Mouse (Mus musculus): ENCODE measurements around the gene P2ry12. TPM values are rescaled to one million over a fixed set of nuclear protein-coding genes. Genes with fewer than 3 reads are reported as not detected.

Gene P2ry12
- 3.9 and 4.0 TPM in 2 replicates for total RNA-seq (2021)
- long read RNA-seq, experiment 1, partial matches to known transcripts, result 0 of 6 reads
- long read RNA-seq, experiment 1, other reads (novel, unspliced or antisense), result 1 of 6 reads
- long read RNA-seq, experiment 2, partial matches to known transcripts, result 0 of 6 reads
- long read RNA-seq, experiment 2, other reads (novel, unspliced or antisense), result 1 of 6 reads

DNA sequence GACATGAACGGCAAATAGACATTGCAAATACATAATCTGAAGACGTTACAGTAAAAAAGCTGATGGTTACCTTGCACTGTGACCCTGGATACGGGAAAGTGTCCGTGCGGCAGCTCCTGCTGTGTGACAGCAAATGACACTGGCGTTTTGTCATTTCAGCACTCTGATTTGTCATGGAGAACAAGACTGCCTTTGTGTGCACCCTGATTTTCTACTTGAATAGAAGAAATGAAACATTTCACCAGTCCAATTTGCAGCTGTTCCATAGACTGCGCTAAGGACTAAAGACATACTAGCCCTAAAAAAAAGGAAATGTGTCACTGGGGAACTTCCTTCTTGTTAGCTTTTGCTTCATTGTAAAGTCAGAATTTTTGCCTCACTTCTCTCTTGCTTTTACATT, at the start of gene P2ry12:
Gene P2ry12 (minus strand): TSS at position 168 of the 400 bp plus-strand sequence.
- no peak for DNase-seq

DNA sequence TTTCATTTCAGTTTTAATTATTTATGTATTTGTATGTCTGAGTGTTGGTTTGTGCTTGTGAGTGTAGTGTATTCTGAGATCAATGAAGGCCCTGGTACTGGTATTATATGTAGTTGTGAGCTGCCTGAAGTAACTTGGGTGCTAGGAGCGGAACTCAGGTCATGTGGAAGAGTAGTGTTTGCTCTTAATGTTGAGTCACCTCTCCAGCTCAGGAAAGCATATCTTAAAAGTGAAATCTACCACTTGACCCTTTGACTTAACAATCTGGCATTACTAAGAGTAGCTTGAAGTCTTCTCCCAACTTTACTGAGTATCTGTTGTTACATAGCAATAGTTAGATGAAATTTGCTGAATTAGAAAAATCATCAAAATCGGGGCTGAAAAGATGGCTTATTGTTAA, 42.8 kb upstream of the P2ry12 start:
- DNase-seq, result no peak

DNA sequence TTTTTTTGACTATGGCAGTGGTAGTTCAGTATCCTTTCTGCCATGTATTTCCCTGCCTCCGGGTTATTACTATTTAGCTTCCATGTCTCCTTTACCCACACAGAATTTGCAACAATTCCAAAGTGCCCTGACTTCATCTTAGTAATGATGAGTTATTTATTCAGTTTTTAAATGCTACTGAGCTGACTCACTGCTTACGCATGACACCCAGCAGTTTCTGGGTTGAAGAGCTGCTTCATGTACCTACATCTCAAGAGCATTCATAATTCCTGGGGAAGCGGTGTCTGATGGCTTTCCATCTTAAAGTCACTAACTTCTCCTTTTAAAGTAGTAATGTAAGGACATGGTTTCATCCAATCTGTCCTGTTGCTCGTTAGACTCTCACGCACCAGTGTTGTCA, 42.3 kb upstream of the P2ry12 start:
- DNase-seq, result no peak

DNA sequence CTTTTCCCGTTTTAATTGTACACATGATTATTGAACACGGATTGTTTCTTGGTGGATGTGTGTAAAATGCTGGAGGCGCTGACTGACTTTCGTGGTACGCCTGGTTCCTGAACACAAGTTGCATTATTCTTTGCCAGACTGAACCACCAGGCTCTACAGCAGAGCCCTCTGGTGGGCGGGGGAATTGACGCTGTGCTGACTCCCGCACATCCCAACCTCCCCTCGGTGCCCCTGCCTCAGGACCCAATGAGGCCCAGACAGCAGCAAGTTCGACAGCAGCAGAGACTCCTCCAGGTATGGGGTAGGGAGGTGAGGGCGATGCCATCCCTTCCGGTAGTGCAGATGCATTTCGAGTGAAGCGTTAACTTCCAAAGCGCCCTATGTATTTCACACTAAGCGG, 35.0 kb upstream of the P2ry12 start:
- DNase-seq, result no peak

DNA sequence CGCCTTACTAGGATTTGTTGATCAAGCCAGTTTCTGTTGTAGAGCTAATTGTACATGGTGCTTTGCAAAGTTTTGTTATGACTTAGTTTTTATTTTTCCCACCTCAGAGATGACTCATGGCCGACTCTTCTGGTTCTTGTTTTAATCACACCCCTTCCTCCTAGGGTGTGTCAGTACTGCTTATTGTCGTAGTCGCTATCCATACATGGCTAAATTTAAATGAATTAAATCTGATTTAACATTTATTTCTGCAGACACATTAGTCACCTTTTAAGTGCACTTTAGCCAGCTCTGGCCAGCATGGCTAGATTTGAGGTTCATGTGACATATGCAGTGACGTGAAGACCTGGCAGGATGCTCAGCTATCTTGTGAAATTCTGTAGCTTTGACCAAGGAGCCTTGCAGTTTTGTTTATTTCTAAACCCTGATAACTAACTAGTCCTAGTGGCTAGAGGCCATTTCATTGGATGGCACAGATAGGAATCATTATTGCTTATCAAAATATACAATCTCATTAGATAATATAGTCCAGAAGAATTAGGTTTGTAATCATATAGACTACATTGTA, 34.0 kb upstream of the P2ry12 start:
- DNase-seq, result no peak

DNA sequence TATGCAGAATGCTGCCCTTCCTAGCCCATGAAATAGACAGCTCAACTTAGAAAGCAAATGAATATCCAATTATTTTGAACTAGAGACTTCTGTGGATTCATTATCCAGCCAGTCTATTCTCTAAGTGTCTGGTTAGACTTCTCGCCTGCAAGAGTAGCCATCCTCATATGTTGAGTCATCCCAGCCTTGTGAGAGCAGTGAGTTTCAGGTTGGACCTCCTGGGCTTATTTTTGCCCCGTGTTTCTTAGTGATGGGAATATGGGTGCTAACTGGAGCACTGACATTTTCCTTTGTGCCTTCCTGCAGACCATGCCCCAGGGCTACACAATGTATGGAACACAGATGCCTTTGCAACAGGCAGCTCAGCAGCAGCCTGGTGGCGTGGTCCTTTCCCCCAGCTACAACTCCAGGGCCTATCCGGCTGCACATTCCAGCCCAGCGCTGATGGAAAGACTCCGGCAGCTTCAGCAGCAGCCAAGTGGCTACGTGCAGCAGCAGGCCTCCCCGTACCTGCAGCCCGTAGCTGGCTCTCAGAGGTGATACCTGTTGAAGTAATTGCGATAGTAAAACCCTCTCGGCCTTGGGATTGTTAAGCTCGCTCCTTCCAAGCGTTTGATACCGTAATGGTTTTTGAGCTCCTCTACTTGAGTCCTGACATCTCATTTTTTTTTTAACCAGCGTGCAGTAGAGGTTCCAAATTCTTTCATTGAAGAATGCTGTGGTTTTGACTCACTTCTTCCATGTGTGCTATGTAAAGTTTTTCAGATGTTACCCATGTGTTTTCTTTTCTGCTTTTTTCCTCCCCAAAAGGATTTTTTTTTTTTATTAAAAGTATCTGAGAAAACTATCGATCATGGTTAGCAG, 33.3 kb upstream of the P2ry12 start:
- DNase-seq, result no peak

DNA sequence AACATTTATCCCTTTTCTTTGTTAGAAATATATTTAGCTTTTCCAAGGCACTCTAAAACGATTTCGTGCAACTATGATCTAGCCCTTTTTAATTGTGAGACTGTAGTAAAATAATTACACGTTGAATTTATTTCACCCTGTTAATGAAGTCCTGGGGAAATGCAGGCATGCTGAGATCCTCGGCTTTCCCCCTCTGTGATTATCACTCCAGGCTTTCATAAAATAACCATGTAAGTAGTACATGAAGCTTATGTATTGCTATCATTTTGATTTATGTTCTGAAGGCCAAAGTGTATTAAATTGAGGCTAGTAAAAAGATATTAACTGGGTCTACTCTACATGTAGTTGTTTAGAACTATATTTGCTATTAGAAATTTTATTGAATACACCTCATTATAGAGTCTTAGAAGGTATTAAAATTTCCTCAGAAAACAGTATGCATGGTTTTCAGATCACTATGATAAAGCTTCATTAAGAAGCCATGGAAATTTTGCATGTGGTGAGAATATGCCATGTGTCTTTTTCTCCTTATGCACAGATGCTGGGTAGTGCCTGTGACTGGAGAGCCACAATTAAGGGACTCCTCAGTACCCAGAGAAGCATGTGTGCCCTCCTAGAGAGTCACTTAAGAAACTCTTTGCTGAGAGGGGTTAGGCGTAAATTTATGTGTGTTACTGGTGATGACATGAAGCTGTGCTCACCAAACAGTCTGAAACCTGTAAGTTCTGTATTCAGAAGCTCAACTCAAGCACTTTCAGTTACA, 30.9 kb upstream of the P2ry12 start:
- DNase-seq, result no peak

DNA sequence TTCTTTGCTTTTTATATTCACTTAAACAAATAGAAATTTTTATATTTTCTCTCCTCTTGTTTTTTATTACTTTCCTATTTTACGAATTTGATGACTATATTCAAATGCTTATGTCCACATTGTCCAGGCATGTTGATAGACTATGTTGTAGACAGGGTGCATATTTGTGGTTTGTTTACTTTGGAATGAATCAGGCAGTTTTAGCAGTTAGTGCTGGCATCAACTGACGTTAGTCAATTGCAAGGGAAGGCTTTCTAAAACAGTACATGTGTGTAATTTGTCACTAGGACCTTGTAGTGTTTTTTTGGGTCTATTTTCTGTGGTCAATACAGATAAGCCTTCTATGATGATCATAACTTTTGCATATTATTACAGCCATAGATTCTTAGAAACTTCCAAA, 27.9 kb upstream of the P2ry12 start:
- no peak for DNase-seq

DNA sequence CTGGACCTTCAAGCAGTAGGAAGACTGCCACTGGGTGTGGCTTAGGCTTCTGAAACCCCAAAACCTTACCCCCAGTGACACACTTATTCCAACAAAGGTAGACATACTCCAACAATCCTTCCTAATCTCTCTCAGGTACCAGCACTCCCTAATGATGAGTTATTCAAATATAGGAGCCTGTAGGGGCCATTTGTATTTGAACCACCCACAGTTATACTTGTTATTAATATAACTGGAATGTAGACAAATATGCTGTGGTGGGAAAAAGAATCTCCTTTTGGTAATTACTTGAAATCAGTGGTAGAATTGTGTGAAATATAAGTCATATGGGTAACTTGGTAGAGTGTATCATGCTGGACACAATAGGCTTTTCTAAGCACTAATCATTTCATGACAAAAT, 15.9 kb upstream of the P2ry12 start:
- no peak for DNase-seq

DNA sequence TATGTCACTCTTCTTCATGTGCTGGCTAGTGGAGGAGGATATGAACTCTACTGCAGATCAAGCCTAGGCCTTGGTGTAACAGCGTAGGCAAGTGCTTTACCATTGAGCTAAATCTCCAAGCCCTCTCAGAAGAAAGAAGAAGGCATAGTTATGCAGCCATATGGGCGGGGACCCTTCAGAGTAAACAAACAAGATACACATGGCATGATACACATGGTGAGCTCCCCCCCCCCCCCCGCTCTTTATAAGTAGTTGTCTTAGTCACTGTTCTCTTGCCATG, 15.5 kb upstream of the P2ry12 start:
- DNase-seq, result no peak

DNA sequence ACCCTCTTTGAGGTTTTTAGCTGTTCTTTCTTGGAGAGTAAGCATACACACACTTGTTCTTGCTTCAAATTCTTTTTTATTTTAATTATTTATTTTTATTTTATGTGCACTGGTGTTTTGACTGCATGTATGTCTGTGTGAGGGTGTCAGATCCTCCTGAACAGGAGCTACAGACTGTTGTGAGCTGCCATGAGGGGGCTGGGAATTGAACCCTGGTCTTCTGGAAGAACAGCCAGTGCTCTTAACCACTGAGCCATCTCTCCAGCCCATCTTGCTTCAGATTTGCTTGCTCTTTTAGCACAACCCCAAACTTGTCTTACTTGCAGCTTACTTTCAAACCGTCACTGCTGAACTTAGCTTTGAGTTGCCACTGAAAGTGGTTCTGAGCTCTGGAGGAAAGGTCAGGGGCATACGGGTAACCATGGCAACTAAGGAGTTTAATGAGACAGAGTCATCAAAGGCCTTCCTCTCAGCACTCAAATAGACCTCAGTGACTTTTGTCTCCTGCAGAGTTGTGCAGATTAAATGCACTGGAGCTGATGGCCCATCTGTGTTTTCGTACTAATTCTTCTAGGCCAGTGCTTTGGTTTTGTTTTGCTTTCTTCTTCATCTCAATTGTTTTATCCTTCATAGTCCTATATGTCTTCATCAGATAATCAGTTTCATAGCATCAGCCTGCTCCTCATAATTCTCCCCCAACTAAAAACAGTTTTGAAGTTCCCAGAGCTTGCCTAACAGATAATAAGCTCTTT, 15.0 kb upstream of the P2ry12 start:
- DNase-seq, result peak; percentile 69

DNA sequence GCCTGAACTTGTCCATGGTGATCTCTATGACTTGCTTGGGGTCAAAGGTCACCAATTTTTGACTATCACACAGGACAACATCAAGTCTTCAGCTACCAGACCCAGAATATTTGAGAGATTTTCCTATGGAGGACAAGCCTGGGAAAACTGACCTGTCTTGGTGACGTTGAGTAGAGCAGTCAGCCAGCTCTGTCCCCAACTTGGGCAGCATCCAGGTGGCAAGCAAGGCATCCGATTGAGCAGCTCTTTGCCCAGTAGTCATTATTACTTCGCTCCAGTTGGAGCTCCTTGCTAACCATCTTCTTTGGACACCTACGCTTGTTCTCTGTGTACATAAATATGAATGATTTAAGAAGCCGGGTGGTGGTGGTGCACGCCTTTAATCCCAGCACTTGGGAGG, 8.1 kb upstream of the P2ry12 start:
- peak; percentile 27 for DNase-seq

DNA sequence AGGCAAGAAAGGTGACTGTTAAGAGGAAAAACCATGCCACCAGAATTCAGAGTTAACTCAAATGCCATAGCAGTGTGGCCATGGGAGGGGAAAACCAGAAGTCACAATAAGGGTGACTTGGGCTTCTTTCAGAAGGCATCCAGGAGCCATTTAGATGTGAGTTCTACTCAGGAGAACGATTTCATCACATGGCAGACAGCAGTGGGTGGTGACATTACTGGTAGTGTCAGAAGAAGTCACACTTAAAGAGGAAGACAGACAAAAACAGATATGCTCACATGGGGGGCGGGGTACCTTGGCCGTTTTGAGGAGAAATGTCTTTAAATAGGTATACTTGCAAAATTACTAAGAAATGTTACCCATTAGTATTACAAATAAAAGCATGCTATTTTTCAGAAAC, 1.3 kb upstream of the P2ry12 start:
- DNase-seq, result no peak

DNA sequence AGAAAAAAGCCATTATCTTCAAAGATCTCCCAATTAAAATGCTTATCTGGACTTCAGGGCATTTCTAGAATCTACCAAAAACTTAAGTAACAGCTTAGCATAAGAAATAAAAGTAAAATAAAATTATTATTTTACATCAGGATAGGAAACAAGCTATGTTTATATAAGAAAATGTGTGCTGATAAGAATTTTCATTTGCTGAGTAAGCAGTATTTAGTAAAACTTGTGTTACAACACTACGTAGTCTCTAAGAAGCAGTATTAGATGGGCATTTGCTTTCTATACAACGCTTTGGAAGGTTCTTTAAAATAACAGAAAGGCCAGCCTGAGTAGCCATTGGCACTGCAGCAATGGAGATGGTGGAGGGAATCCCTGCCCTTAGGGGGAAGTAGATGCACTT, 746 bp upstream of the P2ry12 start:
- no peak for DNase-seq

DNA sequence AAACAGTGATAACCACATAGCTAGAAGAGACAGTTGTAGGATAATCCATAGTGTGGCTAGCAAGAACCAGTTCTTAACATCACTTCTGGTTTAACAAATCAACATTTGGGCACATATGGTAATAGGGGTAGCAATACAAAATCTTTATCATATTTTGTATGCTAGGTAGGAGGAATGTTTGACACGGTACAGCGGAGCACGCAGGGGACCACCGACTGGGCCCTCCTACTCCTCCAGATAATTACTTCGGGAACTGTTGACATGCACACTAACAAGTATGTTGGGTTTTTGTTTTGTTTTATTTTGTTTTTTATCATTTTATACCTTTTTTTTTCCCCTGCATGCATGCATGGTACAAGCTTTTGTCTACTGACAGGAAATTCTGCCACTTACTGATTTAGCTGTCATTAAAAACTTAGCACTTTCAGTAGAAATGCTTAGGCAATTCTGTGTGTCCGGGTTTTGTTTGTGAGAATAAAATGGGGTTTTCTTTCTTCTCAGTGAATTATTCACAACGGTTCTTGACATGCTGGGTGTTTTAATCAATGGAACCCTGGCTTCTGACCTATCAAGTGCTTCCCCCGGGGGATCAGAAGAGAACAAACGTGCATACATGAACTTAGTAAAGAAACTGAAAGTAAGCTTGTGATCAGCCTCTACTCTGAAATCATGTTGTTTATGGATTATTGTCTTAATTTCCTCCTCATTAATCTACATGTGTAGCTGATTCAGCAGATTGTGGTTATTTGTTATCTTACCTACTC, 780 bp downstream of the P2ry12 start:
- DNase-seq, result no peak

DNA sequence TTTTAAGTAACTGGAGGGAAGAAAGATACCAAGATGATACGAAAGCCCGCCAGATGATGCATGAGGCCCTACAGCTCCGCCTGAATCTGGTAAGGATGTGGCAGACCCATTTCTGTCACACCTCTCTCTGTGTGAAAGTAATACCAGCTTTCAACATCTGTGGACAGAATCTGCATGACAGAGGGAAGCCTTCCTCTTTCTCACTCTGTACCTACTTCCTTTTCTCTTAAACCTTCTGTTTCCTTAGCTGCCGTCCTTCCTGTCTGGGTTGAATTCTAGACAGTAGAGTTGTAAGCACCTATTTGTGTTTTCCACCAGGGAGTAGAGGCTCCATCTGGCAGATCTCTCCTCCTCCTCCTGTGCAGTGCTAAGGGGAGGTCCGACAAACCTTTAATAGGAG, 1.9 kb downstream of the P2ry12 start:
- no peak for DNase-seq

DNA sequence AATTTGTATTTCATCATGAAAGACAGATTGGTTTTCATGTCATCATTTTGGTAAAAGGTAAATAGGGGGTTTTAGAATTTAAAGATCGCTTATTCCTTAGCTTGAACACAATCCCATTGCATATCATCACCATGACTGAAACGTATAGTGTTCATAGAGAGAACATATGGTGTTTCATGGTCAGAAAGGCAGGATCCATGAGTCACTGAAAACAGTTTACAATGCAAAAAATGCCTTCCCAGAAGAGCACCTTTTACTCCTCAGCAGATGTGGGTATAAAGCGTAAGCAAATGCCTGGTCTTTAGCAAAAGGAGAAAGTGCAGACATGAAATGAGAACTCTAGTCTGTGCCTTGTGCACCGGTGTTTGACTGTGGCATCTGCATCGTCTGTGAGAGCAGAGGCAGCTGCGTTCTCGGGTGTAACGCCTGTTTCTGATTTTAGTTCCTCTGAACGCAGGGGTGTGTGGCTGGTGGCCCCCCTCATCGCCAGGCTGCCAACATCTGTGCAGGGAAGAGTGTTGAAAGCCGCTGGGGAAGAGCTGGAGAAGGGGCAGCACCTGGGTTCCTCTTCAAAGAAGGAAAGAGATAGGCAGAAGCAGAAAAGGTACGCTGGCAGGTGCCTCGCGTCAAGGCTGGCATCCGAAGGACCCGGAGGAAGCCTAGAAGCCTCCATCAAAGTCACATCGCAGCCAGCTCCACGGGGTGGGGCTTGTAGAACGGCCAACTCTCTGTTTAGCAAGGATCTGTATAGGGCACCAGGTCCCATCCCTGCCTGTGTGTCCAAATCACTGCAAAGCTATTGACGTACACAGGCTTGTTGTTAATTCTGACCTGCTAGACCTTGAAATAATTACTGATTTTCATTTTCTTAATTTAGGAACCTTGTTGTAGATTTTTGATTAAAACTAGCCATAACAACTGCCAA, 4.7 kb downstream of the P2ry12 start:
- no peak for DNase-seq

DNA sequence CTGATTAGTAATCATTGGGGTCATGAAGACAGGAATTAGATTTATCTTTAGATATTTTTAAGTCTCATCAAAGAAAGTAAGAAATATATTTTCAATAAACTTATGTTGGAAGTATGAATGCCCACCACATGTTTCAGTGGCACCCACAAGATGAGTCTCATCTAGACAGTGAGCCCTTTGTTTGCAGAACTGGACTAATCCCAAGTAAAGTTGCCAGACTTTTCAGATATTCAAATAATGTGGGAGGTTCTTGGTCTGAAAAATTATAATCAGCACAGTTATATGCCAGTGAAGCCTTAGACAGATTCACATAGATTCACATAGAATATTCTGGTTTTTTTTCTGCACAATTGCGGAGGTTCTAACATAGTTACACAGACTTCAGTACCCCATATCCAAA, 12.2 kb downstream of the P2ry12 start:
- DNase-seq, result no peak

DNA sequence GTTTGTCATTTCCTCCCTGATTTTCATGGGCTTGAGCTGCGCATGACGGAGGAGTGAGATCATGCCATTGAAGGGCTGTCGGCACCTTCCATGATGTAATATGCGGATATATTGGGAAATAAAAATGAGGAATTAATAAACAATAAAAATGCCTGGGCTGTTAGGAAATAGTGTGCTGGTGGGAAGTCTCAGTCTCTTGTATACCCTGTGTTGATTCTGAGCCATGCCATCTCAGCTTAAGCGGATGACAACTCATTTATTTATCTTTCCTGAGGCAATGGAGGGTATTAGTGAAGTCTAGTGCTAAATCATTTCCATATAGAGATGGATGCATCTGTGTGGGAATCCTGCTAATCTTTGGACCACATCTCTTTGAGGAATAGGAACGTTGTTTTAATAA, 14.6 kb downstream of the P2ry12 start:
- DNase-seq, result no peak

DNA sequence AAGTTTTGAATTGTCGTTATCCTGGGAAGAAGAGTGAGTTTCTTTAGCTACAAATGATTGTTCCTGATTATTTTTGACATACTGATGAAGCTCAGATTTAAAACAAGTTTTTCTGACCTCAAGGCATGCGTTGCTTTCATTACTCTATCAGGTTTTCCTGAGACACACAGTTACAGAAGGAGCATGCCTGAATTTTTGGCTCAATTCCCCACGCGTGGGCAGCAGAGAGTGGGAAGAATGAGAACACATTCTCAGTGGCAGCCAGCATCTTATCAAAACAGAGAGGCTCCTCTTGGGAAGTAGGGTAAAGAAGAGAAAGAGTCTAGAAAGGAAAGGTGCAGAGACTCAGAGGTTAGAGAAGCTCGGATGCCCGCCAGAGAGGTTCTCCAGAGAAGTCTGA, 19.3 kb downstream of the P2ry12 start:
- no peak for DNase-seq

DNA sequence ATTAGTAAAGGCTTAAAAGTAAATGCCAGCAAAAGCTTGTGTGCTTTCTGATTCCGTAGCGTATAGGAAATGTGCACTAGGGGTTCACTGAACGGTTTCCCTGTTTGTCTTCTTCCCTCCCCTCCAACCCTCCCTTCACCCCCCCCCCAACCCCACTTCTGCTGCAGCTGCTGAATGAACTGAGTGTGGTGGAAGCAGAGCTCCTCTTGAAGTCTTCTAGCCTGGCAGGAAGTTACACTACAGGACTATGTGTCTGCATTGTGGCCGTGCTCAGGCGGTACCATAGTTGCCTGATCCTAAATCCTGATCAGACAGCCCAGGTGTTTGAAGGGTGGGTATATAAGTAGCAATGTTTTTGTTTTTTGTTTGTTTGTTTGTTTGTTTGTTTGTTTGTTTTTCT, 27.8 kb downstream of the P2ry12 start:
- no peak for DNase-seq
